Mouse (Mus musculus) ES-E14 (cell line): ENCODE measurements around the gene Hmgcs2.

ENCODE experiments used
- HCFC1 ChIP-seq: IDR thresholded peaks from 2 replicates; pipeline ENCODE4 v1.6.1; 2012; ENCODE audit warnings: low read length, inconsistent platforms, borderline replicate concordance; ENCODE audit not compliant: insufficient read depth
- MAFK ChIP-seq: IDR thresholded peaks from 2 replicates; pipeline ENCODE4 v1.6.1; 2014; ENCODE audit warnings: mild to moderate bottlenecking, low read depth, low read length, inconsistent platforms; ENCODE audit not compliant: insufficient read depth
- ZNF384 ChIP-seq: IDR thresholded peaks from 2 replicates; pipeline ENCODE4 v1.6.1; 2012; ENCODE audit warnings: low read depth, low read length, inconsistent platforms

DNA sequence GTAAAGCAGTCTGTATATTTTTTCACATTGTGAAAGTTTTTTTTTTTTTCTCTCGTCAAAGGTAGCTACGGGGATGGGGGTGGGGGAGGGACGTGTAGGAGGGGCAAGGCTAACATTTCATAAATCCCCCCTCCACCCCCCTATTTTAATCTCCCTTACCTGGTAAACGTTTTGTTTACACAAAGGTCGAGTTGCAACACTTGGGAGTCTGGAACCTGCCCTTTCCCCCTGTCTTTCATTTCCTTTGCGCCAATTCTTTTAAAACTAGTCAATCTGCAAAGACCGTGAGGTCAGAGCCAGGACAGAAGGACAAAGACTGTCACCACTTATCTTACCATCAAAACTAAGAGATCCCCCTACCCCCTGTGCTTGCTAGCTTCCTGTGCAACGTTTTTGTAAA, 34.3 kb upstream of the Hmgcs2 start:
- TF ChIP-seq HCFC1 = no peak
- no peak for TF ChIP-seq MAFK
- no peak for TF ChIP-seq ZNF384
